Mouse (Mus musculus) T-cell, adult 2 months (primary cell): Measurements from ENCODE around the gene Haus7.
A peak's percentile ranks its signal among the peaks of the same experiment; 100 is the strongest.
"Not testable (repeated sequence)": the region's sequence is repeated elsewhere in the genome, so short reads cannot be mapped to it uniquely, and the experiment has no call there.

Experiments used
- DNase-seq: peaks from one replicate; pipeline ENCODE4 v3.0.0; 2022; ENCODE audit warnings: low spot score

Haus7 gene

GRCm38 (mm10) chrX:73465483-73466186 is 6.8 kb upstream of the Haus7 start:
- DNase-seq, result no peak

- no peak for DNase-seq
Measured at GRCm38 (mm10) chrX:73460792-73461191, 1.9 kb upstream of the Haus7 start.

GRCm38 (mm10) chrX:73451949-73452348 is 6.9 kb downstream of the Haus7 start:
- peak; percentile 38 for DNase-seq

- DNase-seq, result no peak
Measured at GRCm38 (mm10) chrX:73441428-73441827, 17.4 kb downstream of the Haus7 start.

- no peak for DNase-seq
Measured at GRCm38 (mm10) chrX:73435252-73435651, 23.6 kb downstream of the Haus7 start, which contains the start of gene Trex2. TSS of gene Trex2 (minus strand) at chrX:73435344.

GRCm38 (mm10) chrX:73432850-73433249 is 26.0 kb downstream of the Haus7 start:
- DNase-seq, result no peak

- DNase-seq, result no peak
Measured at GRCm38 (mm10) chrX:73430036-73430435, 28.8 kb downstream of the Haus7 start.

GRCm38 (mm10) chrX:73412767-73413166 is 46.1 kb downstream of the Haus7 start:
- DNase-seq, result no peak

- DNase-seq, result no peak
Measured at GRCm38 (mm10) chrX:73410880-73411517, 47.8 kb downstream of the Haus7 start, which contains the start of gene Zfp92. TSS of gene Zfp92 (plus strand) at chrX:73411096.

GRCm38 (mm10) chrX:73401616-73402015 is 57.2 kb downstream of the Haus7 start:
- DNase-seq, result no peak

GRCm38 (mm10) chrX:73400951-73401350 is 57.9 kb downstream of the Haus7 start:
- DNase-seq, result no peak

- not testable (repeated sequence) for DNase-seq
Measured at GRCm38 (mm10) chrX:73398636-73399035, 60.2 kb downstream of the Haus7 start, which contains the start of gene Gm18336. TSS of gene Gm18336 (minus strand) at chrX:73398736.

- no peak for DNase-seq
Measured at GRCm38 (mm10) chrX:73396446-73396845, 62.4 kb downstream of the Haus7 start.

- DNase-seq, result no peak
Measured at GRCm38 (mm10) chrX:73391481-73391880, 67.4 kb downstream of the Haus7 start.
